Mouse (Mus musculus): ENCODE data around the gene Phf20. TPM values are rescaled to one million over a fixed set of nuclear protein-coding genes. Genes with fewer than 3 reads are reported as not detected.
"Not testable (repeated sequence)": the region's sequence is repeated elsewhere in the genome, so short reads cannot be mapped to it uniquely, and the experiment has no call there.

Phf20 gene
- total RNA-seq, 2 experiments from 2014 or later: 46.8 to 53.8 TPM

DNA sequence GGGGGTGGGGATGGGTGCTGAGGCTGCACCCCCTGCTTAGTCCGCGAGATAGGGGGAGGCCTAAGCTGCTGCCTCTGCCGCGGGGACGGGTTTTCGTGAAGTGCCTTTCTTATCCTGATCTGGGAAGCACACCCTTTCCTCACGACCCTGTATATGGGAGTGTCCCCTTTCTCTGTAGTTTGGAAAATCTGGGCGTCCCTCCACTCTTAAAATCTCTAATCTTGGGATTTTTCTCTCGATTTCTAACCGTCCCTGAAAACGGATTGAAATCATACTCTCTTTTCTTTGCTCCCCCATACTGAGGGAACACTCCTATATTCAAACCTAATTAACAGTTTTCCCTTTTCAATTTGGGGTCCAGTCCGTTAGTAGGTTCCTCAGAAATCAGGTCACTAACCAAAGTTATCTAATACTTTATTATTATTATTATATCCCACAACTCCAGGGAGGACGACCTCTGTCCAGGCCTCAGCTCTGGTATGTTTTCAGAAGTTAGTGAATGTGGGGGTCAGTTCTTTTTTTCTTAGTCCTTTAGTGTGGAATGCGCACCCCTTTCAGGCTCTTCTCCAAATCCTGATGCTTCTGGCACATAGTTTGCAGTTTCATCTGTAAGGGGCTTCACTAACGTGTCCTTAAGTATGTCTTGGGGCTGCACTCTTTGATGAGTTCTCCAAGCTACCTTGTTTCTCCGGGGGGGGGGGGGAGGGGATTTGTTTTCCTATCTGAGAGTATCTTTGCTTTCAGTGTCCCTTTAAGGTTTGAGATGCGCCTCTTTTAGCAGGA lies 1.1 kb downstream of the Phf20 start:
- ATAC-seq (replicated peaks; ENCODE audit: poor library complexity): no peak

DNA sequence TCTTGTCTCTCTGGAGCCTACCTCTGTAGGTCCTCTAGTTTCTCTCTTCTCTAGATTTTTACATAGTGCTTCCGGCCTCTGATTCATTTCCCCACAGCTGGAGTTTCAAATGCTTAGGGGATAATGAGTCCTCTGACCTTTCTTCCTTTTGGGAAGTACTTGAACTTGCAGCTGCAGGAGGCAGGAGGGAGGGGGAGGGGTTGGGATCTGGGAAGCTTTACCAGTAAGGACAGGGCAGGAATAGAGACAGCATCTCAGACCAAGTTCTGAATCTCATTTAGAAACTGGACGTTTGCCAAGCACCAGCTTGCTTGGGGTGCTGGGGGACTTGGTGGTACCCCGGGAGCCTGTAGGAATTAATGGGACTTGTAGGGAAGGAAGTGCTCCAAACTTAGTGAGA lies 3.7 kb downstream of the Phf20 start:
- no peak for ATAC-seq (replicated peaks; ENCODE audit: poor library complexity)

DNA sequence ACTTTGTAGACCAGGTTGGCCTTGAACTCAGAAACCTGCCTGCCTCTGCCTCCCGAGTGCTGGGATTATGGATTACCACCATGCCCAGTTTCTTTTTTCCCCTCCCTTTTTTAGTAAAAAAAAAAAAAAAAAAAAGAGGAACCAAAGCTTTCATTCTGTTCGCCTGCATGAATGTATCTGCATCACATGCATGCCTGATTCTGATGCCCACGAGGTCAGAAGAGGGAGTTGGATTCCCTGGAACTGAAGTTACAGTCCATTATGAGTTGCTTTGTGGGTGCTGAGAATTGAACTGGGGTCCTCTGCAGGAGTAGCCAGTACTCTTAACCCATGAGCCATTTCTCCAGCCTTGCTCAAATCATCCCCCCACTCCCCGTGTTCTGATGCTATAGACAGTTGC lies 5.2 kb downstream of the Phf20 start:
- no peak for ATAC-seq (replicated peaks; ENCODE audit: poor library complexity)

DNA sequence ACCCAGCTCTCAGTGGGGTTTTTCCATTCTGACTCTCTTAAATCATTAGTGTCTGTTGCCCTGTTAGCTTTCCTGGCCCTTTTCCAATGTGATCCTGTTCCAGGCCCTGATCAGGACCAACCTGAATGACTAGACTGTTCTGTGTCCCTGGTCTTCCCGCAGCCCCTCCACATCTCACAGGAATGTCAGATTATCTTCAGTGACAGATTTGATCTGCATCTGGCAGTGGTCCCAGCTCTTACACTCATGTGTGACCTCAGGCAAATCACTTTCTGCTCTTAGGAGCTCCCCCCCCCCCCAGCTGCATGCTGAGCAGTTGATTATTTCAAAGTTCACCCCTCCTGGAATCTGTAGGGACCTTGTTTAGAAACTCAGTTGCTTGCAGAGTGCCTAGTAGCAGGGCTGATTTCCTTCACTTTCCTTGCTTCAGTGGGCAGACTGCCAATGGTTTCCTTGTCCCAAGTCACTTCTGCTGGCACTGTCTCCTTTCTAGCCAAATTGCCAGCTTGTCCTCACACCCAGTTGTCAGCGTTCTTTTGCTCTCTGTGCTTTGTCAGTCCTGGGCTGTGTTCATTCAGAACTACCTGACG lies 6.7 kb downstream of the Phf20 start:
- 0 out of 2 replicates have a peak, but pooled peaks have one; percentile 31 for ATAC-seq (replicated peaks; ENCODE audit: poor library complexity)

DNA sequence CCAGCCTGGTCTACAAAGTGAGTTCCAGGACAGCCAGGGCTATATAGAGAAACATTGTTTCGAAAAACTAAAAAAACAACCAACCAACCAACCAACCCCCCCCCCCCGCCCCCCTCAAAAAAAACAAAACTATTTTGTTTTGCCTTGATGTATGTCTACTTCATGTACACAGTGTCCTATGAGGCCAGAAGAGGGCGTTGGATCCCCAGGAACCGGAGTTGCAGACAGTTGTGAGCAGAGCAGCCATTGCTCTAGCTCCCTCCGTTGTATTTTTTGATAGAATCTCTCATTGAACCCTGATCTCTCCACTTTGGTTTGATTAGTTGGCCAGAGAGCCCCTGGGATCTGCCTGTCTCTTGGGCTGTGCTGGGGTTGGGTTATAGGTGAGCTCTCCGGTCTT lies 7.7 kb downstream of the Phf20 start:
- ATAC-seq (replicated peaks; ENCODE audit: poor library complexity): 0 out of 2 replicates have a peak, but pooled peaks have one; percentile 34

DNA sequence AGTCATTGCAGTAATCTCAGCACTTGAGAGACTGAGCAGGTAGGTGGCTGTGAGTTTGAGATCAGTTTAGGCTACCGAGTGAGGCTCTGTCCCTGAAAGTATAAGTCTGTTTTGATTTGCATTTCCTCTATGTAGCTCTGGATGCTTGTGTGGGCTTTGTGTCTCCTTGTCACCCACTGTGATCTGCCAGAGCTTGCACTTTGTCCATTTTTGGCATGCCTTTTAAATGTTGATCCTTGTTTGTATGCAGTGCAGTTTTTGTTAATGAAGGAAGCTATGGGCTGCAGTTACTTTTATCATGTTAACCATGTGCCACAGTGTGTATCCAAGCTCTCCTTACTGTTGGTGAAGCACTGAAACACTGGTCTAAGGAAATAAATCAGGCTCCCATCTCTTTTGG lies 21.5 kb downstream of the Phf20 start:
- ATAC-seq (replicated peaks; ENCODE audit: poor library complexity): no peak

DNA sequence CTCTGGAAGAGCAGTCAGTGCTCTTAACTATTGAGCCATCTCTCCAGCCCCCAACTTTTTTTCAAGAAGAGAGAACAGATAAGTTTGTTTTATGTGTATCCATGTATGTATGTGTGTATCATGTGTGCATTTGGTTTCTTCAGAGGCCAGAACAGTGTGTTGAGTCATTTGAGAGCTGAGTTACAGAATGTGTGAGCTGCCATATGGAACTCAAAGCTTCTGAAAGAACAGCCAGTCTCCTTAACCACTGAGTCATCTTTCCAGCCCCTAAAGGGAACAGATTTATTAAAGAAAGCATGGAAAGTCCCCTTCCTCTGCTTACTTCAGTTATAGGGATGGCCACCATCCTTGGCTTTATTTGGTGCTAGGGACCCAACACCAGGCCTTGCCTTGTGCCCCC lies 25.8 kb downstream of the Phf20 start:
- no peak for ATAC-seq (replicated peaks; ENCODE audit: poor library complexity)

DNA sequence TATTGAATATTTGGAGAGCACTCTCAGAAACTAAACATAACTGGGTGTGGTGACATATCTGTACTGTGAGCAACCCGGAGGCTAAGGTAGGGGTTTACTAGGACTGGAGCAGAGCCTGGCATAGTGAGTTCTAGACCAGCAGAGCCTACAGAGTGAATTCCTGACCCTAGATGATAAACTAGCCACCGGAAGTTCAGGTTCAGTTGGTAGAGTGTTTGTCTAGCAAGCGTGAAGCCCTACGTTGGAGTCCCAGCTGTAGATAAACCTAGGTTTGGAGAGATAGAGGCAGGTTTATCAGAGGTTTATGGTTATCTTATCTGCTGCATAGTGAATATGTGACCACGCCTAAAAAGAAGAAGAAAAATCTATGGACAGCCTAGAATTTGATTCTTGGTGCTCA lies 27.8 kb downstream of the Phf20 start:
- peak; percentile 34 for ATAC-seq (replicated peaks; ENCODE audit: poor library complexity)

DNA sequence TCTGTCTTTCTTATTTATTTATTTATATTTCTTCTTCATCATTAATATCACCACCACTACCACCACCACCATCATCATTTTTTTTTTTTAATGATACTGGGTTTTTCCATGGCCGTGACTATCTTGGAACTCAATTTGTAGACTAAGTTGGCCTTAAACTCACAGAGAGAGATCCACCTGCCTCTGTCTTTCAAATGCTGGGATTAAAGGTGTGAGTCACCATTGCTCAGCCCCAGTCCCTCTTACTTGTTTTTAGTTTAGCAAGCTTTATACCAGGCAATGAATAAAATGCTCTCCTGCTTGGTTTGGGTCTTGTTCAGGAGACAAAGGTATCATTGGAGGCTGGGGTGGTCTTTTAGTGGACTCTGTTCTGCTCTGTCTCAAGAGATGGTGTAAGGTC lies 31.4 kb downstream of the Phf20 start:
- no peak for ATAC-seq (replicated peaks; ENCODE audit: poor library complexity)

DNA sequence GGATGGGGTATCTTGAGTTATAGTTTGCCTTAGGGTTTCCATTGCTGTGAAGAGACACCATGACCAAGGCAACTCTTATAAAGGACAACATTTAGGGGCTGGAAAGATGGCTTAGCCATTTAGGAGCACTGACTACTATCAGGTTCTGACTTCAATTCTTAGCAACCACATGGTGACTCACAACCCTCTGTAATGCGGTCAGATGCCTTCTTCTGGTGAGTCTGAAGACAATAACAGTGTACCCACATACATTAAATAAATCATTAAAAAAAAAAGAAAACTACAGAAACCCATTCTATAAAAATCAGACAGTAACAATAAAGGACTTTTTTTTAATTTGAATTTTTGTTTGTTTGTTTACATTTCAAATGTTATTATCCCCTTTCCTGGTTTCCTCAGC lies 32.9 kb downstream of the Phf20 start:
- no peak for ATAC-seq (replicated peaks; ENCODE audit: poor library complexity)

DNA sequence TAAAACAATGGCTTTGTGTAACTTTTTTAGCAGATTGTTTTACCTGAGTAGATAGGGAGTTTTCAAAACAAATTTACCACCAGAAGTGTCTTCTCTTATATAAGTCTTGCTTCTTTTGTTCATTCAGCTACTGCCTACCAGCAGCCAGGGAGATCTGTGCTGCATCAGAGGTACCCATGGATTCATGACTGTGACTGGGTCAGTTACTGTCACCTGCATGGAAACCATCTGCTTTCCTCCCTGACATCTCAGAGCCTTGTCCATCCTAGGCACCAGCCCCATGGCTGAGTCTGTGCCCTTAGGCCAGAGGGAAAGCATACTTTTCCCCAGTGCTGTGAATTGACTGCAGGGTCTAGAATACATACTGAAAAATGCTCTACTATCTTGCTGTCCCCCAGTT lies 35.1 kb downstream of the Phf20 start:
- ATAC-seq (replicated peaks; ENCODE audit: poor library complexity): no peak

DNA sequence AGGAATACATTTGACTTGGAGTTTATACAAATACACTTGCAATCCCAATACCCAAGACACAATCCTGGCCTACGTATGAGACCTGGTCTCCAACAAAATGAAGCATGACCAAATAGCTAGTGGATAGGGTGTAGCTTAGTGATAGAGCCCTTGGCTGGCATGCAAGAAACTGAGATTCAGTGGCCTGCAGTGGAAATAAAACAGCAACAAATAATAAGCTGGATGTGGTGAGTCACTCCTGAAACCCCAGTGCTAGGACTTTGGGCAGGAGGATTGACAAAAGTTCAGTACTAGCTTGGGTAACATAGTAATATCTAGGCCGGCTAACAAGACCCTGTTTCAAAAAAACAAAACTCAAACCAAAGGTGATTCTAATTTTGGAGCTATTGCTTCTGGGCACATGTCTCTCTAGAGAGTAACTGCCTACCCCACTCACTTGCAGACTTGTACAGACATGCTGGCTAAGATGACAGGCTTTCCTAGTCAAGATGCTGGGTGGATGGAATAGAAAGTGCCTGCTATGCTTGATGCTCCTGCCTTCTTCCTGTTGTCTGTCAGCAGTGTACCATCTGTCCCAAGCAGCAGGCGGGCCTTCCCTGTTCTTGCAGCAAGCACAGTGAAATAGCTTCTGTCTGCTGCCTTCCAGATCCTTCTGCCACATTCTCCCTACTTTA lies 37.1 kb downstream of the Phf20 start:
- no peak for ATAC-seq (replicated peaks; ENCODE audit: poor library complexity)

DNA sequence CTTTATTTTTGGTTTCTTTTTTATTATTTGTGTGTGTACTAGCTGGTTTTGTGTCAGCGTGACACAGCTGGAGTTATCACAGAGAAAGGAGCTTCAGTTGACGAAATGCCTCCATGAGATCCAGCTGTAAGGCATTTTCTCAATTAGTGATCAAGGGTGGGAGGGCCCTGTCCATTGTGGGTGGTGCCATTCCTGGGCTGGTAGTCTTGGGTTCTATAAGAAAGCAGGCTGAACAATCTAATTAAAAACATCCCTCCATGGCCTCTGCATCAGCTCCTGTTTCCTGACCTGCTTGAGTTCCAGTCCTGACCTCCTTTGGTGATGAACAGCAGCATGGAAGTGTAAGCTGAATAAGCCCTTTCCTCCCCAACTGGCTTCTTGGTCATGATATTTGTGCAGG lies 37.8 kb downstream of the Phf20 start:
- ATAC-seq (replicated peaks; ENCODE audit: poor library complexity): not testable (repeated sequence)

DNA sequence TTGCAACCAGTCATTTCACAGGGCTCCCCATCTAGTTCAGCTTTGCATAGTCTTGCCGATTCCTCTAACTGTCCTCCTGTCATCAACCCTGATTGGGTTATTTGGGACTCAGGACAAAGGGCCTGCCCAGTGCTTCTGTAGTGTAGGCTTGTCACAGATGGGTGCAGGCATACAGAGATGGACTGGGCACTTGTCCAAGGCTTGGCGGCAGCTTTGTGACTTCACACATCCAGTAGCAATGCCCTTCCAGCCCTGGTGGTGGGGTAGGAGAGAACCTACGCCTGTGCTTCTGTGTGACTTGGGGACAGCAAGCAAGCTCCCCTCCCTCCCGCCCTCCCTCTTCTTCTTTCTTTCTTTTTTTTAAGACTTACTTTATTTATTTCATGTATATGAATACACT lies 39.6 kb downstream of the Phf20 start:
- 0 out of 2 replicates have a peak, but pooled peaks have one; percentile 39 for ATAC-seq (replicated peaks; ENCODE audit: poor library complexity)

DNA sequence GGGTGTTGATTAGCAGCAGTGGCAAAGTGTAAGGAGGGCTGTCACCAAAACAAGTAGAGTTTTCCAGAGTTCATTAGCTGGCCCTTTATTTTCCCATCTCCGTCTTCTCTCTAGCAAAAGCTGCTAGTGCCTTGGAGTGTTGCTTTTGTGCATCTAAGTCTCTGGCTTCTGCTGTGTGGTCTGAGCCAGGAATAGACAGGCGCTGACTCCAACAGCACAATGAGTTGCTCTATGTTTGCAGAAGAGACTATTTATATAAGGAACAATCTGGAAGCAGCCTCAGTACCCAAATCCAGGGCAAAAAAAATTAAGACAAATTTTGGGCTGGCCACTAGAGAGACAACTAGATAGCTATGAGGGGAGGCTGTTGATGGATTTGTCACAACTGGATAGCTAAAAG lies 45.4 kb downstream of the Phf20 start:
- ATAC-seq (replicated peaks; ENCODE audit: poor library complexity): no peak

DNA sequence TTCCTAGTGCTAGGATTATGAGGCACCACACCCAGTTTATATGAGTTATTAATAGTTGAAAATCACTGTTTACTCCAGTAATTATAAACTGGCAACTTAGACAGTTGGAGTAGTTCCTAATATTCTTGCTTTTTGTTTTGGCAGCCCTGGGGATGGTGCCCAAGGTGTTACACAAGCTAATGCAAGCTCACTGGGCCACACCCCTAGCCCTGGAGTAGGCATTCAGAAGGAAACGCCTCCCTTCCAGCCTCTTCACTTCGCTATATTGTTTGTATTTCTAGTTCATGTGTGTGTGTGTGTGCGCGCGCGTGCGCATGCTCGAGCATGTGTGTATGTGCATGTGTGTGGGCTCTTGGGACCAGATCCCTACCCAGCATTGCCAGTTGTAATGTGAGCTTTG lies 46.7 kb downstream of the Phf20 start:
- no peak for ATAC-seq (replicated peaks; ENCODE audit: poor library complexity)

DNA sequence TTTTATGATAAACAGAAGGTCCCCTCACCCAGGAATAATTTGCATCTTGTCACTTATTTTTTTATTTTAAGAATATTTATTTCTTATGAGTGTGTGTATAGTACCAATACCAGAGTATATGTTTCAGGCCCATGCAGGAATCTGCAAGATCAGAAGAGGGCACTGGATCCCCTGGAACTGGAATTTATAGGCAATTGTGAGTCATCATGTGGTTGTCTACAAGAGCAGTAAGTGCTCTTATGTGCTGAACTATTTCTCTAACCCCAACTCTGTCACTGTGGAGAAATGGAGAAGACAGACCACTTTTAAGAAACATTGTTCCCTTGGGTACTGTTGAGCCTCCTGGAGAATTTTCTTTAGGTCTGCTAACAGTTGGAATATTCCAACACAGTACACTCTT lies 51.3 kb downstream of the Phf20 start:
- no peak for ATAC-seq (replicated peaks; ENCODE audit: poor library complexity)

DNA sequence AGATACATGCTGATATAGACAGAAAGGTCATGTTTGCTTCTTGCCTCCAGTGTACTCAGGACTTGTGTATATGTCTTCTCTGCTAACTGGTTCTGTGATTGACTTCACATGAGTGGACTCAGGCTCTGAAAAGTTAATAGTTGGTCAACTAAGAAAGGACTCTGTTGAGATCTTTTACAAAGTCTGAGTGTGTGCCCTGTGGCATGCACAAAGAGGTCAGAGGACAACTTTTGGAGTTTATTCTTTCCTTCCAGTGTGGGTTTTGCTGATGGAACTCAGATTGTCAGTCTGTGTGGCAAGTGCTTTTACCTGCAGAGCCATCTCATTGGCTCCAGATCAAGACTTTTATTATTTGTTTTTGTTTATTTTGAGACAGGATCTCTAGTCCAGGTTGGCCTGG lies 54.5 kb downstream of the Phf20 start:
- ATAC-seq (replicated peaks; ENCODE audit: poor library complexity): no peak

DNA sequence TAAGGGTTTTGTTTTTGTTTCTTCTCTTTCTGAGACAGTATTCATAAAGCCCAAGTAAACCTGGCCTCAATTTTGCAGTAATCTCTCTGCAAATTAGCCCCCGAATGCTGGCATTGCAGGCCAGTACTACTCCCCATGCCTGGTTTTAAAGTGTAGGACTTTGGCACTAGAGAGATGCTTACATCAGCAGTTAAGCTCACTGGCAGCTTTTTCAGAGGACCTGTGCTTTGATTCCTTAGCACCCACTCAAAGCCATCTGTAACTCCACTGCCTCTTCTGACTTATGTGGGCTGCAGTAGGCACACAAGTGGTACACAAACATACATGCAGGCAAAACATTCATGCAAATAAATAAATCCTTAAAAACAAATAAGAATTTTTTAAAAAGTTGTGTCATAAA lies 55.0 kb downstream of the Phf20 start:
- no peak for ATAC-seq (replicated peaks; ENCODE audit: poor library complexity)

DNA sequence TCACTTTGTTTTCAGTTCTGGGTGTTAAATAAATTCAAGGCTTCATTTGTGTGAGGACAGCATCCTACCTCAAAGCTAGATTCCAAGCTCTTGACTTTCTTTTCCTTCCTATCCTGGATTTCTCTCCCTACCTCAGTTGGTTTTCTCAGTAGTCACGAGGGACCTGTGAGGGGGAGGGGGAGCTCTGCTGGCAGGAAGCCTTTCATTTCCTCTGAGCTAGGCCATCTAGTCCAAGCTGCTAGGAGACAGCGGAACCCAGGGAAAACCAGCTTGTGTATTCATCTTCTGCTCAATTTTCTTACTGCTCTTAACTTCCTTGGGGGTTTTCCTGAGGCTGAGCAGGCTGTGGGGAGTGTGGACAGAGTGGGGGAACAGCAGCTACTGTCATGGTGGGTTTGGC lies 60.8 kb downstream of the Phf20 start:
- peak; percentile 59 for ATAC-seq (replicated peaks; ENCODE audit: poor library complexity)

DNA sequence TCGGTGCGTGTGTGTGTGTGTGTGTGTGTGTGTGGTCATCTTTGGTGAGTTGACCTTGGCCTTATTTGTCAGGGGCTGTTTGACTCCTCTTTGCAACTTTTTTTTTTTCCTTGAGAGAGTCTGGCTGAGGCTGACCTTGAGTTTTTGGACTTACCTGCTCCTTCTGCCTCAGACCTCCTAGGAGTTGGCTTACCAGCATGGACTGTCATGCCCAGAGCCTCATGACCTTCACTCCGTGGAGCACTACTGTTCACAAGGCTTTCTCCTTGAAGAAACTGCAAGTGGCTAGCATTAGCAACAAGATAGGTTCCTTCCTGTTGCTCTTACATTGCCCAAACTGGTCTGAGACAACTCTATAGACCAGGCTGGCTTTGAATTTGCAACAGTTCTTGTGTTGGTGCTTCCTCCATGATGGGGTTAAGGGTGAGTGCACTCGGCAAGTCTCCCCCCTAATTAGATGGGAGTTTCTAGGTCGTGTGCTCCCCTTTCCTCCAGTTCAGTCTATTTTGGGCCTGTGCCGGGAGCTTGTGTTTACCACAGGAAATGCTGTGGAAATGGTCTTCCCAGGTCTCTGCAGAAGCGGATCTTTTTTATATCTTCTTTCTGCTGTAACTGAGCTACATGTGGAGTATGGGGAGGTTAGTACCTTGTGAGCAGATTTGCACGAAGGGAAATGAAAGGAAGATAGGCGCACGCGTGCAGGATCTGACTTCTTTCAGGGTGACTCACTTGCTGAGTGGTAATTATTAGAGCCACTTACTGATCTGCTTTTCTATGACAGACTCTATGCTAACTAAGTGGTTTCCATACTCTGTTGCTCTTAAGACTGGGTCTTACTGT lies 61.9 kb downstream of the Phf20 start:
- ATAC-seq (replicated peaks; ENCODE audit: poor library complexity): peak; percentile 14; the same call in 1 of the 2 replicates
